39 mouse cellular contexts compared by ENCODE assay signal in genomic region chr3:94688698-94689097, GRCm38 (mm10). TPM values are rescaled to one million over a fixed set of nuclear protein-coding genes. Genes with fewer than 3 reads are reported as not detected.
"Had no signal": no experiment of that assay in that cellular context is flagged by ENCODE, and none has a peak within 500 bp of the region (broad histone marks: within the 10 kb centered on the region; RNA-seq: fewer than 3 reads in every experiment).

No protein-coding gene starts in this region.

RNA-seq across cellular contexts. Expression of gene Selenbp2, which starts 4.7 kb away (rescaled TPM):
- total RNA-seq: left cerebral cortex, postnatal 14 days; left cerebral cortex, postnatal 36 days; megakaryocyte progenitor cell, adult 5-6 weeks; megakaryocyte, adult 5-6 weeks; monocyte, adult 5-6 weeks had no signal
- polyA plus RNA-seq: midbrain, embryonic 10.5 days; midbrain, embryonic 11.5 days; midbrain, embryonic 13.5 days; midbrain, embryonic 14.5 days; midbrain, embryonic 16.5 days; neural tube, embryonic 11.5 days; neural tube, embryonic 12.5 days had no signal

RNA-seq across cellular contexts. Expression of gene Gm10972, which starts 45.8 kb away (rescaled TPM):
- total RNA-seq: left cerebral cortex, postnatal 10 days; left cerebral cortex, postnatal 14 days; left cerebral cortex, postnatal 25 days; left cerebral cortex, postnatal 36 days; left cerebral cortex, postnatal 4 days; megakaryocyte progenitor cell, adult 5-6 weeks; megakaryocyte, adult 5-6 weeks; megakaryocyte-erythroid progenitor cell, adult 5-6 weeks; midbrain, postnatal 0 days; monocyte, adult 5-6 weeks had no signal
- polyA plus RNA-seq: limb, embryonic 10.5 days; limb, embryonic 11.5 days; limb, embryonic 12.5 days; limb, embryonic 13.5 days; limb, embryonic 14.5 days; limb, embryonic 15.5 days; liver, embryonic 11.5 days; liver, embryonic 12.5 days; liver, embryonic 13.5 days; liver, embryonic 14.5 days; liver, embryonic 15.5 days; liver, embryonic 16.5 days; liver, postnatal 0 days; lung, adult 2 months; lung, embryonic 14.5 days; lung, embryonic 15.5 days; lung, embryonic 16.5 days; lung, postnatal 0 days; macrophage; midbrain, embryonic 10.5 days; midbrain, embryonic 11.5 days; midbrain, embryonic 12.5 days; midbrain, embryonic 13.5 days; midbrain, embryonic 14.5 days; midbrain, embryonic 15.5 days; midbrain, embryonic 16.5 days; midbrain, postnatal 0 days; myocyte; neural tube, embryonic 11.5 days; neural tube, embryonic 12.5 days had no signal
